Mouse (Mus musculus) right cerebral cortex, postnatal 36 days (tissue): ENCODE results near the gene Qrich2.
"Not testable (repeated sequence)": the region's sequence is repeated elsewhere in the genome, so short reads cannot be mapped to it uniquely, and the experiment has no call there.

Experiments
- DNase-seq, 2 experiments: peaks; one replicate each; pipeline ENCODE4 v3.0.0; 2022; ENCODE audit warnings: low spot score in 2 of 2, mixed read lengths in 1 of 2

Qrich2 gene

DNA sequence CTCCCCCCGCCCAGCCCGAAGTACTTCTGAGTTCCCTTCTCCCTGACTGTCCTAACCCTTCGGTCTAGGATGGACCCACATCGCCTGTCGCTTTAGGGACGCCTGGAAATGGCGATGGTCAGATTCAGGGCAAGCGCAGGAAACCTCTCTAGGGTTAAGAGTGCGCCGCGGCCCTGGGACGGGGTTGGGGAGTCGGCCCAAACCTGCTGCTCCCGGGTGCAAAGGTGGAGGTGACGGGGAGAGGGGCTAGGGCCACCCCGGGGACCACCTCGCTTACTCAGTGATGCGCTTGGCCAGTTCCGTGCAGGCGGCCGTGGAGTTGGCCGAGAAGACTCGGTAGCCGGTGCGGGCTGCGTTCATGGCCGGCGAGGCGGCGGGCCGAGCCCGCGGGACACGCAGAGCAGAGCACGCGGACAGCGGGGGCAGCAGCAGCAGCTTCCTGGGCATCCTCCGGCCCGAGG is 23.8 kb upstream of the Qrich2 start:
- peak in 1 of 2 experiments; percentile 18 for DNase-seq

DNA sequence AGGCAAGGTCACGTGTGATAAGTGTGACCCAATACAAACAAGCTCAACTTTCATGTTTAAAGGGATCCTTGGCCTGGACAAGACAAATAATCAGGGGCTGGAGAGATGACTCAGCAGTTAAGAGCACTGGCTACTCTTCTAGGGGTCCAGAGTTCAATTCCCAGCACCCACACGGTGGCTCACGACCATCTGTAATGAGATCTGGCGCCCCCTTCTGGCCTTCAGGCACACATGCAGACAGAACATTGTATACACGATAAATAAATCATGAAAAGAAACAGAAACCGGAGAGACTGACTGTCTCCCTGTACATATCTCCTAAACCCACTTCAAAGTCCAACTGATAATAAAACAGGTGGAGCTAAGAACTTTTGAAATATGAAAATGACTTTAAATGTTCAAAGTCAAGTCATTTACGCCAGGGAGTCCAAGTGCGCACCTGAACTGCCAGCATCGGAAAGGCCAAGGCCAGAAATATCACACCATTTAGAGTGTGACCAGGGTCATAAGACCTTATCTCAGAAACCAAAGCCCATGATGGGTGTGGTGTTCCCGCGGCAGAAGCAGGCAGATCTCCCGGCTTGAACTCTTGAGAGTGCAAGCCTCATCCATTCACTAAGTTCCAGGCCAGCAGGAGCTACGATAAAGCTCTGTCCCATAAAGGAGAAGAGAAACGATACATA is 22.8 kb upstream of the Qrich2 start:
- DNase-seq: no peak

DNA sequence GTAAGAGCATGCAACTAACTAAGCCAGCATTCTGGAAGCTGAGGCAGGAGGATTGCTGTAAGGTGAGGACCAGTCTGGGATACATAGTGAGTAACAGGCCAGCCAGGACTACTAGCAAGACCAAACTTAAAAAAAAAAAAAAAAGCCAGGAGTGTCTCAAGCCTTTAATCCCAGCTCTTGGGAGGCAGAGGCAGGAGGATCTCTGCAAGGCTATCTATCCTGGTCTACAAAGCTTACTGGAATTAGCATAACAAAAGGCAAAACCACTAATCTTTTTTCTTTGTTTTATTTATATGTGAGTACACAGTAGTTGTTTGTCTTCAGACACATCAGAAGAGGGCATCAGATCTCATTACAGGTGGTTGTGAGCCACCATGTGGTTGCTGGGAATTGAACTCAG is 22.2 kb upstream of the Qrich2 start:
- DNase-seq: no peak

DNA sequence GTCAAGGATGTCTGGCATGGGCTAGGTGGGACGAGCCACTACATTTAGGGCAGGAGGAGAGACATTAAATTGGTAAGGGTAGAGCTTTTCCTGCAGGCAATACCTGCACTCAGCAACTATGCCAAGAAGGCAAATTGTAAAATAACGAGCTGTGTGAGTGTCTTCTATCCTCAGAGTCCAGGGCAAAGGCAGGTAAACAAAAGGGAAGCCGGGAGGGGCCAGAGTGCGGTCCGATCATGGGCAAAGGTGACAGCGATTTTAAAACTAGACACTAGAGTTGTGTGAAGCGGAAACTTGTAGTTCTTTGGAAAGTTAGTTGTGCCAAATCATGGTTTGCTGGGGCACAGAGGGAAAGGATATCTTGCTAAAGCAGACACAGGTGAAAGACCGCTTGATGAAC is 18.2 kb upstream of the Qrich2 start:
- no peak for DNase-seq

DNA sequence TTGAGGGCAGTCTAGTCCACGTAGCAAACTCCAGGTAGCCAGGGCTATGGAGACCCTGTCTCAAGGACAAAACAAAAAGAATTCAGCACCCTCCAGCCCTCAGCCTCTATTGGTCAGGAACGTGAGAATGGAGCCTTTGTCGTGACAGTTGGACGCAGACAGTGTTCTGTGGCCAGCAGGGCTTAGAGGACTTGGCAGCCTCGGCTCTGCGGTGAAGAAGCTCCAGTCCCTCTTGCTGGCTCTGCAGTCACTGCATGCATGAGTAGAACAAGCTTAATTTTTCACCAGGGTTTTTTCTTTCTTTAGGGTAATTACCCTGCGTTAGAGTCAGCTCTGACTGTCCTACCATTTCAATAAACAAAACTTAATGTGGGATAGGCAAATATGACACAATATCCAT is 15.7 kb upstream of the Qrich2 start:
- no peak for DNase-seq

DNA sequence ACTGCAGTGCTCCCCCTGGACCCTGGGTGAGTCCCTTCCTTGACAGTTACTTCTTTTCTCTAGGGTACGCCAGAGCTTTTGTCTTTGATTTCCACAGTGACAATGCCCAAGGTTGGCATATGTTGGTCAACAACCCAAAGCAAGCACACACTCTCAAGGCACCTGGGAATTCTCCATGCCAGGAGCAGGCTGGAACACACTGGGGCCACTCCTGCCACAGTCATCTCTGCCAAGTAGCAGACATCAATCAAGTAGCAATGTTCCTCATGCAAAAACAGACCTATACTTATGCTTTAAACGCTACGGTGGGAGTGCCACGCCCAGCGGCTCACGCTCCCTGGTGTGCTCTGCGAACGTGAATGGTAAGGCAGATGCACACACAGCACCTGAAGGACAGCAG is 14.9 kb upstream of the Qrich2 start:
- DNase-seq: no peak

DNA sequence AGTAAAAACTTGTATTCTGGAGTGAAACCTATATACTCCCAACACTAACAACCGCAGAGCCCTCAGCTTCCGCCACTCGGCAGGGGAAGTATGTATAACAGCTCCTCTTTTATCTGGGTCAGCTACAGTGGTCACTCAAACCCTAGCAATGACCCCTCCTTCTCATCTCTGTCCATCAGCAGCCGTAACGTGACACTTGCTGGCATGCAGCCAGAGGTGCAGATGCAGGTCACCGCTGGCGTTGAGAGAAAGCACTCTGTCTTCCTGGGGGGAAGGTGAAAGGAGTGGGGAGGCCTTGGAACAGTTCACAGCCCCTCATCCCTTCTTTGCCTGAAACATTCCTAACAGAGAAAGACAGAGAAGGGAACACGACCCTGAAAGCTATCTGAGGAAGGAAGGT is 13.8 kb upstream of the Qrich2 start:
- no peak for DNase-seq

DNA sequence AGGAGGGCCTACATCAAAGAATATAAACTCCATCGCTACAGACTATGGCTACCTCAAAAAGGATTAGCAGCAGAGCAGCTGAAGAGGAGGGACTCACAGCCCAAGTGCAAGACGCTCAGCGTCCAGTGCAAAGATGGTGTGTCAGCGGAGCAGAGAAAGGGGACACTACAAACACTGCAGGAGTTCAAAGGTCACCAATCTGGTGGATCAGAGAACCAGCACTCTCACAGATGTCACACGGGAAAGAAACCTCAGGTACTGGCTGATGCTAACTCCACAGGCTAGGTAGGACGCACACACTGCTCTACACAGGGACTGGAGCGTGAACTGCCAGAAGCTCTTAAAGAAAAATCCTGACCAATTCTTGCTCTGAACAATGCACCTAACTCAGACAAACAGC is 12.9 kb upstream of the Qrich2 start:
- DNase-seq: no peak

DNA sequence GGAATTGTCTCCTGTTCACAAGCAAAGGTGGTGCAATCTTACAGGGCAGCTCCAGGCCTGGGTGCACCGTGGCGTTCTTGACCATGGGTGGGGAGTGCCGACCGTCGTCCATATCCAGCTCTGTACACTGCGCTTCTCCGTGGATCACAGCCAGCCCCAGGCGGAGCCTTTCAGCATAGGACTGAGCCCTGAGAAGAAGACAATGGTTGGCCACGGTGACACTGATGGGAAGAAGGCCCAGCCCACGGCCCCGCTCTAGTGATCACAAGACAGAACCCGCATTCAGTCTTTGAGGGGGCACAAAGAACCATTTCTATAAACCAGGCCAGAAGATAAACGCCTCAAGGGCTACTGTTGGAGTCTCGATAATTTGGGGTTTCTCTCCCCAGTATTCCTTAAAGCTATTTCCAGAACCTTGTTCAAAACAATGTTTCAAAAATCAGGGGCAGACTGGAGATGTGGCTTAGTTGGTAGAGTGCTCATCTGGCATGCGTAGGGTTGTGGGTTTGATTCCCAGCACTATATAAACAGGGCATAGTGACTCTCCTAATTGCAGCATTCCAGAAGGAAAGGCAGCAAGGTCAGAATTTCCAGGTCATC is 11.2 kb upstream of the Qrich2 start:
- no peak for DNase-seq

DNA sequence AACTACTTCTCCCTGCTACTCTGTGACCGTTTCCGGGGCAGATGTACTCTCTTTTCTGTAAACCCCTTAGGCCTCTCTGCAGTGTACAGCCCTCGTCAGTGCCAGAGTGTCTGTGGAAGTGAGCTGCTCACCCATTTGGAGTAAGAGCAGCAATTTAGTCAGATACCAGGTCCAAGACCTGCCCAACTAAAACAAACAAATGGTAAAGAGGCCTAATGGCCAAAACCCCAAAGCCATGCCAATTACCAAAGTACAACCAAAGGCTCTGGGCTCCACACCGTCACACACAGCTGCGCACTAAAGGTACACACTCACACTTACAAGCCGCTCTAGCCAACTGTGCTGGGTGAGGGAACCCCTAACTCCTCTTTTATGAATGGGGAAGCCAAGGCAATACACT is 10.7 kb upstream of the Qrich2 start:
- no peak for DNase-seq

DNA sequence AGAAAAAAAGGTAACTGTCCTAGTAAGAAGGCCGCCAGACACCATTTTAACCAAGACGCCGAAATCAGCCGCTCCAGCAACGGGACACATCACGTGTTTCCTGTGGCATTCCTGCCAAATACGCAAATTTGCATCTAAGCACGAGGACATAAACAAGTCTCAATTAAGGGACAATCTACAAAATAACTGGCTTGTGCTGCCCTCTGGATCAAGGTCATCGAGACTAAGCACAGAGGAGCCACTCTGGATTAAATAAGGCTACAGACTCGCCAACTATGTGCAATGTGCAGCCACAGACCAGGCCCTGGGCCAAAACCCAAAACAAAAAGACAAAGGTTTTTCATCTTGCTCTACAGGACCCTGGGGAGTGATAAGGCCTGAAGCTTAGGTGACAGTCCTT is 10.0 kb upstream of the Qrich2 start:
- DNase-seq: peak in 1 of 2 experiments; percentile 27

DNA sequence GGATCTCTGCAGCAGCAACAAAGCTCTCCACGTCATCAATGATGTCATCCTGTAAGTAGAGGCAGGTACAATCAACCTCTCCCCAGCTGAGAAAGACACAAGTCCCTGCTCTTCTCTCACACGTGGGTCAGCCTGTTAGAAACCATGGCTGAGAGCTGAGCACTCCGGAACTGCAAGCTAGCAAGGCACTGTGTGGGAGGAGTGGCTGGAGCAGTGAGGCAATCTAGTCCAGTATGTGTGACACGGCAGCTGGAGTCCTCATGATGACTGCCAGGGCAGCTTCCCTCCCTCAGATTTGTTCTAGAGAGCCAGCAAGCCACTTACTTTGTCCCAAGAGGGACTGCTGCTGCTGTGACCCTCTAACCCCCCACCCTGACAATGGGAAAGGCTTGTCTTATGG is 6.2 kb upstream of the Qrich2 start:
- no peak for DNase-seq

DNA sequence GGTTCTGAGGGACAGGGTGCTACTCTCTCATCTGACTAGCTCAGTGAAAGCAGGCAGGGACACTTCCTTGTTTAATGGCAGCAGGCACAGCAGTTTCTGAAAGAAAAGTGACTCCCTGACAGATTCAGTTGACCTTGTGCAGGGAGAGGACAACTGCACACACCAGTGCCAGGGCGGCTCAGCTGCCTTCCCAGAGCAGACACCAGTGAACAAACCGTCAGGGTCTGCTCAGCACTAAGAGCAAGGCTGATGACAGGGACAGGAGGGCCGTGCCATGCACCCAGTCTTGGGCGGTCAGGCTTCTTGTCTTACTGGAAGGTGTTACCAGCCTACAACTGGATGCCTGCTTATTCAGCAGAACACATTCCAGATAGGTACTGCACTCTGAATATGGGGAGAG is 4.9 kb upstream of the Qrich2 start:
- no peak for DNase-seq

DNA sequence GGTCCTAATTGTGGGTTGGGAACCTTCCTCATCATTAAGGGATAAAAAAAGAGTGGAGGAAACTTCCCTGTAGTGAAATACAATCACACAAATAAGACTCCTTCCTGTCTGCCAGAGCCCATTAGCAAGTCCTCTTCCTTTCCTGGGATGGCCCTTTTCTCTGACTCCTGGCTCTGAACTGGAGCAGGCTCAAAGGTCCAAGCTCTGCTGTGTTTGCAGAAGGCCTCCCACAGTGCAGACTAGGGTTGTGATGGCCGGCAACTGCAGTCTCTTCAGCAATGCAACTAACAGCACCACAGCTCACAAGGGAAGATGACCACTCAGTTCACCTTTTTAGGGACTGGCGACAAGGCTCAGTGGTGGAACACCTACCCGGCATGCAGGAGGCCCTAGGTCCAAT is 4.2 kb upstream of the Qrich2 start:
- DNase-seq: no peak

DNA sequence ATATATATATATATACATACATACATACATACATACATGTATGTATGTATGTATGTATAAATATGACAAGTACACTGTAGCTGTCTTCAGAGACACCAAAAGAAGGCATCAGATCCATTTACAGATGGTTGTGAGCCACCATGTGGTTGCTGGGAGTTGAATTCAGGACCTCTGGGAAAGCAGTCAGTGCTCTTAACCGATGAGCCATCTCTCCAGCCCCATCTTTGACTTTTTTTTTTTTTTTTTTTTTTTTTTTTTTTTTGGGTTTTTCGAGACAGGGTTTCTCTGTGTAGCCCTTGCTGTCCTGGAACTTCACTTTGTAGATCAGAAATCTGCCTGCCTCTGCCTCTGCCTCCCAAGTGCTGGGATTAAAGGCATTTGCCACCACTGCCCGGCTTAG is 2.3 kb upstream of the Qrich2 start:
- DNase-seq: not testable (repeated sequence)

DNA sequence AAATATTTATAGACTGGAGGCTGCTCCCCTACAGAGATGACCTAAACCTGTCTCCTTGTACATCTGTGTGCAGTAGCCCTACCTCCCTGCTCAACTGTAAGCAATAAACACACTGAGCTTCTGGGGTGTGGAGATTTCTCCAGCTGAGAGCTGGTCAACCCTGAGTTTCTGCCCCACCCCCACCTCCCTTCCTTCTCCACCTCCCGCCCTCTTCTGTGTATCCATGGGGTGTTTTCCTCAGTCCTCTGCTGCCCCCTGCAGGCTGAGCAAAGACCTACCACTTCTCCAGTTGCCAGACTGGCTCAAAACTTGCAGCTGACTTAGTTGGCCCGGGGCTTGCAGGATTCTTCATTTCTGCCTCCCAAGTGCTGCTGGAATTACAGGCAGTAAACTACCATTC is 2.2 kb downstream of the Qrich2 start:
- peak; percentile 56 to 71 for DNase-seq

DNA sequence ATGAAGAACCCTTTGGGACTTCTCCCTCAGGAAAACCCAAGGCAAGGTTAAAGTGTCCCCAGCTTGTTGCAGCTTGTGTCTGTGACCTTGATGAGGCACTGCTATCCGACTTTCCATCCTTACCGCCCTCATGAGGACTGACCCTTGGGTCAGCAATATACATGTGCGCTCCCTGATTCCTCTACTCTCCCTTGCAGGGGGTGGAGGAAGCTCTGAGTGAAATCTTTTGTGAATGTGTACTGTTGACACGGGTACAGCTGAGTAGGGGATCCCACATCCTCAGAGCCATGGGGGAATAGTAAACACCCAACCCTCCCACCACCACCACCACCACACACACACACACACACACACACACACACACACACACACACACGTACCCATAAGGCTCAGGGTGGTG is 2.7 kb downstream of the Qrich2 start:
- DNase-seq: no peak

DNA sequence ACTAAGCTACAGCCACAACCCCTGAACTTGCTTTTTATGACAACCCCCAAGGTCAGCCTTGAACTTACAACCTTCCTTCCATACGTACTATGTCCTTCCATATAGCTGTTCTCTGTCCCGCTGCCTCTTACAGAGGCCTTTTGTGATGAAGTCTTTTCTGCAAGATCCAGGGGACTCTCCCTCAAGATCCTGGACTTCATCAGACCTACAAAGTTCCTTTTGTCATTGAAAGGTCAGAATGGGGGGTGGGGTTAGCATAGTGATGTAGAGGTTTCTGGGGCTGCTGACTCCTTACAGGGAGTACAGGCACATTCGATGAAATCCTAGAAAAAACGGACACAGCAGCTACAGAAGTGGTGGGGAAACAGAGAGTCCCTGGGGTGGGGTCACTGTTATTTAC is 6.3 kb downstream of the Qrich2 start:
- DNase-seq: no peak

DNA sequence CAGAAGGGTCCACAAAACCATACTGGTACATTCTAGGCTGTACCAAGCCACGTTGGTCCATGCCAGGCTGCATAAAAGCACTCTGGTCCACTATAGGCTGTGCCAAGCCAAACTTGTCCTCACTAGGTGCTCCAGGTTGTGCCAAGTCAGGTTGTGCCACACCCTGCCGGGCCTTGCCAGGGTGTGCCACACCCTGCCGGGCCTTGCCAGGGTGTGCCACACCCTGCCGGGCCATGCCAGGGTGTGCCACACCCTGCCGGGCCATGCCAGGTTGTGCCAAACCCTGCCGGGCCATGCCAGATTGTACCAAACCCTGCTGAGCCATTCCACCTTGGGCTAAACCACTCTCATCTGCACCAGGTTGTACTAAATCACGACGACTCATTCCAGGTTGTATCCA is 9.8 kb downstream of the Qrich2 start:
- DNase-seq: no peak

DNA sequence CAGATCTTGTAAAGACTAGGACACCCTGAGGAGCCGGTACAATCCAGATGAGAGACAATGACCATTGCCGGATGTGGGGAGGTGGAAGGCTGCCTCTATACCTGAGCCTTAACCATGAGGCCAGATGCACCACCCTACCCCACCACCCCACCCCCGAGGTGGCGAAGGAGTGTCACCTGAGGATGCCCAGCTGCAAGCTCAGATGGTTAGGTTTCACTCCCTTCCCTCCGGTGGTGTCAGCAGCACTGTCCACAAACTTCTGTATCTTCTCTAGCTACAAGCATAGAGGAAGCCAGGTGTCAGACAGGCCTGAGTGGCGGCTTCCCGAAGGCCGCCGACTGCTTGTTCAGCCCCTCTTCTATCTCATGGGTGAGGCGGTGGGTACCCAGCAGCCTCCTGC is 12.2 kb downstream of the Qrich2 start:
- DNase-seq: no peak

DNA sequence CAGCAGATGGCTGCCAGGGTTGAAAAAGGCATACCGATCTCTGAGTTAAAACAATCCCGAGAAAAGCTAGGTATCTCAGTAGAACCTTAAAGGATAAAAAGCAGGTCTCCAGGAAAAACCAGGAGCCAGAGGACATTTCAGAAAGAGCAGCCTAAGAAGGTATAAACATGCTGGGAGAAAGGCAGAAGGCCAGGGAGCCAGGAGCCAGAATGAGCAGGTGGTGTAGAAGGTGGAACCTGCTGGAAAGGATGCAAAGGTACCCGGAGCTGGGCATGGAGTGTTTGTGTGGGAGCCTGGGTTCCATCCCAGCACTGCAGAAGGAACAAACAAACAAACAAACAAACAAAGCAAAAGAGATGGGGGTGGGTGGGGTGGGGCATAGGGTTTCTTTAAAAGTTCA is 16.7 kb downstream of the Qrich2 start:
- no peak for DNase-seq

DNA sequence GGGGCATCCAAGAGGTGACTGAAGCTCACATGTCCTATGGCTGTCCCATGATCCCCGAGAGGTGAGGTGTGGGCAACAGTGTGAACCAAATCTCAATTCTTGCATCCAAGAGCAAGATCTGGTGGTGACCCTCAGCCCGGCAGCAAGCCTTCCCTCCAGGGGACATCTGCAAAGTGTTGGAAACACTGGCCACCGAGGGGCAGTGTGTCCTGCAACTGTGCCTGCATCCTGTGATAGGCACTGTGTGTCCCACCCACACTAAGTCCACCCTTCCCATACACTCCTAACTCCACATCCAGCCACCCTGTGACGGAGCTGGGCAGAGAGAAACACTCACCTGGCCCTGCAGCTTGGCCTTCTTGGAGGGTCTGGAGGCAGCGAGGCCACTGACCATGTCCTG is 18.2 kb downstream of the Qrich2 start:
- no peak for DNase-seq

DNA sequence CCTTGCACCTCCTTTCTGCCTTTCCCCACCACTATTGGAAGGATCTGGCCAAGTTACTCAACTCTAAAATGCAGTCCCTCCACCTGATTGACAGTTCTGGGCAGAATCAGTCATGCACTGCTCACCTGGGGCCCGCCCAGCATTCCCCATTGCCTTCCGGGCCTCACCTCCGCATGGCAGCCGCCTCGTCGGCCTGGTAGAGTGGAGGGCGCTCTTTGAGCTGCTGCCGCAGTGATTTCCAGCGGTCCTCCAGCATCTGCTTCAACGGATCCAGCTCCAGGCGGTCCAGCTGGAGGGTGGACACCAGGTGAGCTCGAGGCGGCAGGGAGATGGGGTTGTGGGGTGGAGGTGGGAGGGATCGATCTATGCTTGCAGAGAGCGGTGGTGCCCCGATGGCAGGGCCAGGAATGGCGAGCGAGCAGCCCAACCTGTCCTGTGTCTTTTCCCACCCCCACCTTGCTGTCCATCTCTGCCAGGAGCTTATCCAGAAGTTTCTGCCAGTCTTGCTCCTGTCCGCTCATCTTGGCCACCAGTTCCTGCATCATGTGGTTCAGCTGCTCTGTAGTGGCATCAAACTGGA is 19.6 kb downstream of the Qrich2 start:
- DNase-seq: no peak
